Mouse (Mus musculus) megakaryocyte progenitor cell, adult 5-6 weeks (primary cell): ENCODE results near the gene Casc1. TPM values are rescaled to one million over a fixed set of nuclear protein-coding genes. Genes with fewer than 3 reads are reported as not detected.
"Not testable (repeated sequence)": the region's sequence is repeated elsewhere in the genome, so short reads cannot be mapped to it uniquely, and the experiment has no call there.

Experiments
- ATAC-seq: replicated peaks from 2 replicates; pipeline ENCODE4 v1.8.0; 2016; ENCODE audit warnings: mild to moderate bottlenecking, moderate TSS enrichment, inconsistent platforms; ENCODE audit not compliant: poor library complexity
- total RNA-seq, 2 experiments: library from RNA; stranded (forward) in 1 of 2; stranded (reverse) in 1 of 2; fragments of 157-497, 149-512 nt in 1 of 2; fragments of 200-1000 nt in 1 of 2; gene quantifications; 2 replicates each; pipeline versions ENCODE4 v1.2.3 to v1.2.4; 2015 to 2017

Casc1 gene
- total RNA-seq, 2 experiments from 2014 or later = 0.04 to 0.32 TPM

- ATAC-seq = peak; percentile 76
Observed at GRCm38 (mm10) chr6:145139776-145140475, 70.9 kb downstream of the Casc1 start.

DNA sequence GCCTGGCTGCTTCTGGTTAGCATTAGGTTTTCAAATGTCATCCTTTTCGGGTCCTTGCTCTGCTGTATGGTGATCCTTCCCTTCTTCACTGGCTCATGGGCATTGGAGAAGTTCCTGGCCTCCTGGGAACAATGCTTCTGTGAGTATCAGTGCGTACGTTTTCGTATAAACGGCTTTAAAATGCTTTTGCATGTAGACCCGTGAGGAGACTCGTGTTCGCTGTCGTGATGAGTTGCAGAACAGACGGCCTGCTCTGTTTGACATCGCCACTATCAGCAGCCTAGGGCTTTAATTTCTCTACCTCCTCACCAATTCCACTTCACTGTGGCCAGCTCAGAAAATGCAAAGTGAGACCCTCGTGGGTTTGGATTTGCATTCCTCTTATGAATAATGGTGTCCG is 71.6 kb downstream of the Casc1 start:
- no peak for ATAC-seq

GRCm38 (mm10) chr6:145136831-145137230 is 74.0 kb downstream of the Casc1 start:
- ATAC-seq = no peak

DNA sequence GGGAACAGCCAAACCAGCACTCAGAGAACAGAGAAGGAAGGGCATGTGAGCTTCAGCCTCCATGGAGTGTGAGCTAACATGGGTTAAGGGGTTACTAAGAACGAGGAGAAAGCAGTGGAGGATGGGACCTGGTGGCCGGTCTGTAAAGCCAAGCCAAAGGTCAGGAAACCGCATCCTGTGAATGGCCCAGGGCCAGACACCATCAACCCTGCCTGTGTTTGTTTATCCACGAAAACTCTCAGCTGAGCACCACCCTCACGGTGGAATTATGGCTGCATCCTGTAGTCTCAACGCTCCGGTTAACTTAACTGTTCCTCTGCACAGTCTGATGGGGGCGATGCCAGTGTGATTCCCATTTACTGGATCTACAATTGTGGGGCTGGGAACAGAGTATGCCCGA is 75.0 kb downstream of the Casc1 start:
- no peak for ATAC-seq

GRCm38 (mm10) chr6:145135295-145135694 is 75.5 kb downstream of the Casc1 start:
- ATAC-seq = no peak

GRCm38 (mm10) chr6:145132969-145133368 is 77.8 kb downstream of the Casc1 start:
- not testable (repeated sequence) for ATAC-seq

- no peak for ATAC-seq
Observed at GRCm38 (mm10) chr6:145131991-145132390, 78.8 kb downstream of the Casc1 start.

DNA sequence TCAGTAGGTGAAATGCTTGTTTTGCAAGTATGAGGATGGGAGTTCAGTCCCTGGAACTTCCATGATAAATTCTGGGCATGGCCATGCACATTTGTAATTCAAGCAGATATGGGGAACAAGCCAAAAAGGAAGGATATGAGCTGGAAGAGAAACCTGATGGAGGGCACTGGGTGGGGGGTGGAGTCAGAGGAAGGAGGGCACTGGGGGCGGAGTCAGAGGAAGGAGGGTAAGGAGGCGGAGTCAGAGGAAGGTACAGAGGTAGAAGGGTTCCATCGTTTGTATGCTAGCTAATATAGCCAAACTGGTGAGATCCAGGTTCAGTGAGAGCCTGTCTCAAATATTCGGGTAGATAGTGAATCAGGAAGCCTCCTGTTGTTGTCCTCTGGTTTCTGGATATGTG is 81.2 kb downstream of the Casc1 start:
- ATAC-seq = peak; percentile 45

GRCm38 (mm10) chr6:145127652-145128051 is 83.2 kb downstream of the Casc1 start:
- ATAC-seq = no peak

DNA sequence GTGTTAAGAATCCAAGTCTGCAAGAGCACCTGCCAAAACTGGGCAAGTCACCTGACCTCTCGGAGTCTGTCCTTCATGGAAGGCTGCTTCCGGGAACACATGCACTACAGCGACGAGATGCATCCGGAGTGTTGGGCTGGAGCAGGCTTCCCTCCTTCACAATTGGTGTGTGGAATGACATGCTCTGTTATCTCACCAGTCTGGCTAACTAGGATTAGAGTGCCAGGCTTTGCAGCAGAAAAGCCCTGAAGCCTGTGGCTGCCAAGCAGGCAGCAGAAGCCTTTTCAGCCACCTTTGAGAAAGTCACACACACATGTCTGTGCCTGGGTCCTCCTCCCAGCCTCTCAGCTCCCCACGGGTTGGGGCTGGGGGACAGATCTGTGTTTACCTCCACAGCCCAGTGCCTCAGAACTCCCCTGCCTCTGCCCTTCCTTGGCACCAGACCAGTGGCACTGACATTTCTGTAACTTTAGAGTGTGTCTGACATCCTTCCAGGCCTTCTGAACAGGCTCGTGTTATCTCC is 85.2 kb downstream of the Casc1 start:
- no peak for ATAC-seq

Other genes starting within 250 kb of the Casc1 start
- gene Bcat1, start 134.8 kb downstream of the Casc1 start, total RNA-seq (2015) = 0.27 and 0.29 TPM in 2 replicates
- 1.1 and 1.5 TPM in 2 replicates for gene Bcat1, start 134.8 kb downstream of the Casc1 start, total RNA-seq (2017)
- 42.1 and 42.6 TPM in 2 replicates for gene Lrmp, start 95.4 kb downstream of the Casc1 start, total RNA-seq (2015)
- 93.6 and 125 TPM in 2 replicates for gene Lrmp, start 95.4 kb downstream of the Casc1 start, total RNA-seq (2017)
- 20.7 and 21.9 TPM in 2 replicates for gene Etfrf1, start 129 bp upstream of the Casc1 start, total RNA-seq (2015)
- gene Etfrf1, start 129 bp upstream of the Casc1 start, total RNA-seq (2017) = 18.0 and 23.0 TPM in 2 replicates
- gene Kras, start 39.2 kb upstream of the Casc1 start, total RNA-seq (2015) = 48.7 and 49.4 TPM in 2 replicates
- gene Kras, start 39.2 kb upstream of the Casc1 start, total RNA-seq (2017) = 11.7 and 21.0 TPM in 2 replicates